Mouse (Mus musculus): ENCODE results near the gene Fahd1.

Fahd1 gene

GRCm38 (mm10) chr17:24850065-24850772 lies at the start of gene Fahd1:
Gene Fahd1 (minus strand): TSS chr17:24850364.
- peak; percentile 97 for DNase-seq (ENCODE audit: low spot score)

GRCm38 (mm10) chr17:24899153-24899552 lies 49.0 kb upstream of the Fahd1 start:
- peak; percentile 4 for DNase-seq (ENCODE audit: low spot score)

- no peak for DNase-seq (ENCODE audit: low spot score)
These were observed 48.1 kb upstream of the Fahd1 start for GRCm38 (mm10) chr17:24898041-24898854.

GRCm38 (mm10) chr17:24897600-24897999 lies 47.4 kb upstream of the Fahd1 start:
- no peak for DNase-seq (ENCODE audit: low spot score)

GRCm38 (mm10) chr17:24896993-24897269 lies 46.8 kb upstream of the Fahd1 start:
- DNase-seq (ENCODE audit: low spot score) = peak; percentile 26

- DNase-seq (ENCODE audit: low spot score) = peak; percentile 73
These were observed 46.3 kb upstream of the Fahd1 start, which contains the start of gene Nme3 for GRCm38 (mm10) chr17:24896241-24896992. Gene Nme3 (plus strand): TSS chr17:24896500.

GRCm38 (mm10) chr17:24895571-24896240 lies 45.5 kb upstream of the Fahd1 start:
- DNase-seq (ENCODE audit: low spot score) = no peak

GRCm38 (mm10) chr17:24894995-24895547 lies 44.9 kb upstream of the Fahd1 start, which contains the start of the genes Eme2 and Mrps34:
Gene Eme2 (minus strand): TSS chr17:24895087.
Gene Mrps34 (plus strand): TSS chr17:24895116.
- DNase-seq (ENCODE audit: low spot score) = peak; percentile 87

- peak; percentile 24 for DNase-seq (ENCODE audit: low spot score)
These were observed 44.2 kb upstream of the Fahd1 start for GRCm38 (mm10) chr17:24894061-24894994.

- DNase-seq (ENCODE audit: low spot score) = peak; percentile 6
These were observed 43.1 kb upstream of the Fahd1 start for GRCm38 (mm10) chr17:24893276-24893675.

GRCm38 (mm10) chr17:24892785-24893184 lies 42.6 kb upstream of the Fahd1 start:
- DNase-seq (ENCODE audit: low spot score) = peak; percentile 5

- peak; percentile 17 for DNase-seq (ENCODE audit: low spot score)
These were observed 41.2 kb upstream of the Fahd1 start for GRCm38 (mm10) chr17:24891321-24891720.

- peak; percentile 7 for DNase-seq (ENCODE audit: low spot score)
These were observed 40.3 kb upstream of the Fahd1 start for GRCm38 (mm10) chr17:24890151-24891092.

GRCm38 (mm10) chr17:24888862-24889261 lies 38.7 kb upstream of the Fahd1 start:
- DNase-seq (ENCODE audit: low spot score) = no peak

GRCm38 (mm10) chr17:24887291-24888080 lies 37.3 kb upstream of the Fahd1 start:
- peak; percentile 24 for DNase-seq (ENCODE audit: low spot score)

GRCm38 (mm10) chr17:24886932-24887271 lies 36.7 kb upstream of the Fahd1 start:
- no peak for DNase-seq (ENCODE audit: low spot score)

GRCm38 (mm10) chr17:24886134-24886931 lies 36.2 kb upstream of the Fahd1 start, which contains the start of the genes Nubp2 and Spsb3:
Gene Nubp2 (minus strand): TSS chr17:24886349.
Gene Spsb3 (plus strand): TSS chr17:24886643.
- DNase-seq (ENCODE audit: low spot score) = peak; percentile 99

All from layer of hippocampus, adult 11-12 months (tissue).